Mouse (Mus musculus) T-helper 17 cell (primary cell): ENCODE data around the gene Capn10.
"Not testable (repeated sequence)": the region's sequence is repeated elsewhere in the genome, so short reads cannot be mapped to it uniquely, and the experiment has no call there.

Source experiments
- in situ Hi-C, 2 experiments: fragments of 300-600 bp; cut with MboI, MseI; formaldehyde crosslinking; loops; 1 replicate in 1 of 2; 2 replicates in 1 of 2; pipeline ENCODE4 v1.15.1; 2025; ENCODE audit warnings: high pct_unique_total_duplicates in 2 of 2

Capn10 gene

GRCm38 (mm10) chr1:92970791-92971190 is 36.6 kb downstream of the Capn10 start:
- in situ Hi-C loops = not testable (repeated sequence)

- in situ Hi-C loops = no loop called here
These were observed 38.0 kb downstream of the Capn10 start for GRCm38 (mm10) chr1:92971879-92972795.

GRCm38 (mm10) chr1:92972854-92973253 is 38.7 kb downstream of the Capn10 start:
- in situ Hi-C loops = no loop called here

GRCm38 (mm10) chr1:92976141-92976566 is 42.0 kb downstream of the Capn10 start:
- in situ Hi-C loops = no loop called here

- in situ Hi-C loops = no loop called here
These were observed 44.5 kb downstream of the Capn10 start for GRCm38 (mm10) chr1:92978645-92979044.

- in situ Hi-C loops = no loop called here
These were observed 45.0 kb downstream of the Capn10 start for GRCm38 (mm10) chr1:92979073-92979602.

GRCm38 (mm10) chr1:92981056-92981845 is 47.1 kb downstream of the Capn10 start:
- in situ Hi-C loops = no loop called here

GRCm38 (mm10) chr1:92982931-92983605 is 48.9 kb downstream of the Capn10 start:
- in situ Hi-C loops = no loop called here

- in situ Hi-C loops = no loop called here
These were observed 50.8 kb downstream of the Capn10 start for GRCm38 (mm10) chr1:92984999-92985398.

- in situ Hi-C loops = no loop called here
These were observed 54.7 kb downstream of the Capn10 start for GRCm38 (mm10) chr1:92988894-92989293.

- in situ Hi-C loops = no loop called here
These were observed 55.7 kb downstream of the Capn10 start for GRCm38 (mm10) chr1:92989891-92990290.

- in situ Hi-C loops = no loop called here
These were observed 58.2 kb downstream of the Capn10 start for GRCm38 (mm10) chr1:92992214-92992855.

GRCm38 (mm10) chr1:92992880-92993279 is 58.7 kb downstream of the Capn10 start:
- in situ Hi-C loops = no loop called here
